Mouse (Mus musculus) embryonic facial prominence, embryonic 13.5 days (tissue): ENCODE results near the gene Ankfn1. TPM values are rescaled to one million over a fixed set of nuclear protein-coding genes. Genes with fewer than 3 reads are reported as not detected.

ENCODE experiments used
- ATAC-seq: fragments of 200-750 bp; cut with Nextera tagmentation; 2 replicates; pipeline ENCODE4 v1.8.0; 2017; ENCODE audit warnings: low read depth; ENCODE audit not compliant: insufficient number of reproducible peaks, insufficient read depth, low FRiP score, low TSS enrichment
- H3K27ac ChIP-seq: fragments of 300-500 bp; sonication (generic); 2 replicates; pipeline ENCODE4 v1.5.1; 2015; ENCODE audit warnings: moderate library complexity, mild to moderate bottlenecking, inconsistent platforms
- H3K27me3 ChIP-seq: fragments of 300-500 bp; sonication (generic); 2 replicates; pipeline ENCODE4 v1.6.1; 2015; ENCODE audit warnings: mild to moderate bottlenecking, inconsistent platforms
- H3K36me3 ChIP-seq: fragments of 300-500 bp; sonication (generic); 2 replicates; pipeline ENCODE4 v1.6.1; 2015; ENCODE audit warnings: mild to moderate bottlenecking, inconsistent platforms
- H3K4me1 ChIP-seq: fragments of 300-500 bp; sonication (generic); 2 replicates; pipeline ENCODE4 v1.6.1; 2015; ENCODE audit warnings: inconsistent platforms
- H3K4me2 ChIP-seq: fragments of 300-500 bp; sonication (generic); 2 replicates; pipeline ENCODE4 v1.6.1; 2015; ENCODE audit warnings: moderate library complexity, mild to moderate bottlenecking, inconsistent platforms
- H3K4me3 ChIP-seq: fragments of 300-500 bp; sonication (generic); 2 replicates; pipeline ENCODE4 v1.5.1; 2015; ENCODE audit warnings: mild to moderate bottlenecking, inconsistent platforms
- H3K9ac ChIP-seq: fragments of 300-500 bp; sonication (generic); 2 replicates; pipeline ENCODE4 v1.6.1; 2015; ENCODE audit warnings: mild to moderate bottlenecking, inconsistent platforms
- H3K9me3 ChIP-seq: fragments of 300-500 bp; sonication (generic); 2 replicates; pipeline ENCODE4 v1.6.1; 2016; ENCODE audit warnings: inconsistent platforms
- WGBS: fragments of 180-500 bp; shearing (Covaris S2); methylation state at CpG from one replicate; pipeline ENCODE4 v1.1.7; 2015; ENCODE audit warnings: mixed read lengths; 5-methylcytosine and 5-hydroxymethylcytosine counted together
- polyA plus RNA-seq: library from polyadenylated mRNA; unstranded; fragments of >200 nt; fragmentation: Nextera tagmentation; extraction: Ambion mirVana; gene quantifications from 2 replicates; pipeline ENCODE4 v1.2.1, GENCODE M21; 2015

Ankfn1 gene
- polyA plus RNA-seq, 1 experiment from 2014 or later = 0.34 TPM

DNA sequence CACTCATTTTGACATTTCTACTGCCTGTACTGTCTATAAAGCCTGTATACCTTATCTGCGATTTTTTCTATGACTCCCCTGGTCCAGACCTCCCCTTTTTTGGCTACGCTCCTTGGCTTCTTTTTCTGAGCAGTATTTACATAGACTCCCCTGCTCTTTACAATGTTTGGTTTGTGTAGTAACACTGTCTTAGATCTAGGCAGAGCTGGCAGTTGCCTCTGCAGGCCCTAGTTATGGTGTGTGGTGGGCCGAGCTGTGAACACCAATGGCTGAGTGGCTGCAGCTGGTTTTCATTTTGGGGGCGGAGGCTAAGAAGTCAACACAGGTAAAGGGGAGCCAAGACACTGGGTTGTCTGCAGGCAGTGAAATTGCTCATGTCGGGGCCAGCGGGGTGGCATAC, 368.7 kb downstream of the Ankfn1 start:
- H3K36me3 ChIP-seq = no peaks in the 10 kb centered on the region
- H3K9me3 ChIP-seq = no peaks in the 10 kb centered on the region
- no peak overlapping the region for H3K4me3 ChIP-seq
- ATAC-seq = peak; percentile 69
- H3K4me1 ChIP-seq = peaks cover 9% of the 10 kb centered on the region; the same call in 1 of the 2 replicates
- H3K27me3 ChIP-seq = no peaks in the 10 kb centered on the region
- 58% methylated on average over 6 of the region's 6 CpGs for WGBS
- no peak overlapping the region for H3K9ac ChIP-seq
- H3K27ac ChIP-seq = peak overlapping the region; percentile 22; the same call in 1 of the 2 replicates
- no peak overlapping the region for H3K4me2 ChIP-seq

DNA sequence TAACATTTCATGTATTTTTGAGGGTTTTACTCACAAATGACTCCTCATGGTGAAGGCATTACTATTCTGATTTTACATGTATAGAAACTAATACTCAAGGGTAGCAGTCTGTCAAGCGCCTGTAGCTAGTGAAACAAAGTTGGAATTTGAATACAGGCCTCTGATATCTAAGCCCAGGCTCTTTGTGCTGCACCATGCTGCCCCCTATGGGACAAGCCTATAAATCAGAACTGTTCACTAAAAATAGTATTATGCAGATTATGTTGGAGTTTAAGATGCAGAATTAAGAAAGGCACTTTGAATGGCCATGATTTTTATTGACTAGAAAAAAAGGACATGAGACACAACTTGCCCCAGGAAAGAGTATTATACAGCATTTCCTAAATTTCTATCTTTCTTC, 373.0 kb downstream of the Ankfn1 start:
- no peak overlapping the region for H3K4me2 ChIP-seq
- H3K36me3 ChIP-seq = no peaks in the 10 kb centered on the region
- H3K4me3 ChIP-seq = no peak overlapping the region
- no peaks in the 10 kb centered on the region for H3K27me3 ChIP-seq
- peaks cover 6% of the 10 kb centered on the region; the same call in 1 of the 2 replicates for H3K4me1 ChIP-seq
- H3K9ac ChIP-seq = no peak overlapping the region
- no peaks in the 10 kb centered on the region for H3K9me3 ChIP-seq
- no peak for ATAC-seq
- WGBS = 84% methylated on average over 1 of the region's 1 CpGs
- H3K27ac ChIP-seq = no peak overlapping the region

DNA sequence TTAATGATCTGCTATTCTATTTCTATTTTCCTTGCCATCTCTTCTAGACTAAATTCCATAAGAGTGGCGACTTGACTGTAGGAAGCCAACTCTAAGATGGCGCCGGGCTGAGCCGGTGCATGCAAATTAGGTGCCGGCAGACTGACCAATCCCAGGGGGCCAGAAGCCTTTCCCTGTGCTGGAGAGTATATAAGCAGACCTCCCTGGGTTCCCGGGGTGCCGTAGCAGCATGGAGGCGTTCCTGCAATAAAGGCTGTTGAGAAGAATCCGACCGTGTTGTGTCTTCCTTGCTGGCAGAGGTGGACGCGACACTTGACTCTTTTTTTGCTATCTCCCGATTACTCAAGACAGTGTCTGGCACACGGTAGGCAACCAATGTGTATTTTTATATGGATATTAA, 374.0 kb downstream of the Ankfn1 start:
- H3K4me3 ChIP-seq = no peak overlapping the region
- ATAC-seq = no peak
- WGBS = 93% methylated on average over 14 of the region's 14 CpGs
- H3K9me3 ChIP-seq = no peaks in the 10 kb centered on the region
- H3K4me1 ChIP-seq = no peaks in the 10 kb centered on the region
- H3K27ac ChIP-seq = no peak overlapping the region
- no peak overlapping the region for H3K4me2 ChIP-seq
- no peak overlapping the region for H3K9ac ChIP-seq
- no peaks in the 10 kb centered on the region for H3K36me3 ChIP-seq
- no peaks in the 10 kb centered on the region for H3K27me3 ChIP-seq

DNA sequence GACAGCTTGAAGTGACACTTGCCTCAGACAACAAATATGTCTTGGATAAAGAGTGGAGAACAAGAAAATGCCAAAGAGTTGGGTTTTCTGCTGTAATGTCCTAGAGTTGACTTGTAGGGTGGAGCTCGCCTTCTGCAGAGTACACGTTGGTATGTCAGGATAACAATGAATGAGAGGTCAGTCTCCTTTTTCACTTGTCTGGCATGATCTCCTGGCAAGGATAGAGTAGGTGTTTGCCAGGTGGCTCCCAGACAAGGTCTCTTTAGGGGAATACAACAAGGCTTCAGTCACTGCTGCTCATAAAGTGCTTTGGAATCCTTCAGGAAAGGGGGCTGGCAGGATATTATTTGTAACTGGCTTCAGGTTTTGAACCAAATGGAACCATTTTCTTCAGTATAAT, 388.6 kb downstream of the Ankfn1 start:
- Histone ChIP-seq H3K9me3 (no peaks in the 10 kb centered on the region), H3K4me3 (no peak overlapping the region), H3K36me3 (no peaks in the 10 kb centered on the region), H3K9ac (no peak overlapping the region), H3K27ac (no peak overlapping the region), H3K4me1 (0 out of 2 replicates have a peak, but pooled peaks cover under 1% of the 10 kb centered on the region), H3K4me2 (no peak overlapping the region), H3K27me3 (no peaks in the 10 kb centered on the region)
- WGBS = 81% methylated on average over 2 of the region's 2 CpGs
- ATAC-seq = no peak

DNA sequence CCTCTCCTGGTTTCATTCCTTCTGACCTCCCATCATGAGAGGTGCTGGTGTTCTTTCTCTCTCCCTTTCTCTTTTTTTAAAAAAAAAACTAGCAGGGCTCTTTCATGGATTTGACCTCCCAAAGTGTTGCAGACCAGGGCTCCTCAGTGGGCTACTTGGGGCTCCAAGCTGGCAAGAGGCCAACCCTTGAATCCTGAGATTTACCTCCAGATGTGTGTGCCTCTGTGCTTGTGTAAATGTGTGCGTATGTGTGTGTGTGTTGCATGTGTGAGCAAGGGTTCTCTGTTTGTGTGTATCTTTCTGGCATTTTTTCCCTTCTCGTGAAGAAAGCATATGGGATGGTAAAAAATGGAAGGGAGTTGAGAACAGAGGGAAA, 394.8 kb downstream of the Ankfn1 start:
- WGBS = 54% methylated on average over 2 of the region's 2 CpGs
- no peak overlapping the region for H3K9ac ChIP-seq
- ATAC-seq = no peak
- peak overlapping the region; percentile 78 for H3K27ac ChIP-seq
- H3K36me3 ChIP-seq = no peaks in the 10 kb centered on the region
- H3K4me1 ChIP-seq = peaks cover 22% of the 10 kb centered on the region
- no peak overlapping the region for H3K4me3 ChIP-seq
- H3K4me2 ChIP-seq = peak overlapping the region; percentile 24; the same call in 1 of the 2 replicates
- H3K9me3 ChIP-seq = no peaks in the 10 kb centered on the region
- H3K27me3 ChIP-seq = no peaks in the 10 kb centered on the region

DNA sequence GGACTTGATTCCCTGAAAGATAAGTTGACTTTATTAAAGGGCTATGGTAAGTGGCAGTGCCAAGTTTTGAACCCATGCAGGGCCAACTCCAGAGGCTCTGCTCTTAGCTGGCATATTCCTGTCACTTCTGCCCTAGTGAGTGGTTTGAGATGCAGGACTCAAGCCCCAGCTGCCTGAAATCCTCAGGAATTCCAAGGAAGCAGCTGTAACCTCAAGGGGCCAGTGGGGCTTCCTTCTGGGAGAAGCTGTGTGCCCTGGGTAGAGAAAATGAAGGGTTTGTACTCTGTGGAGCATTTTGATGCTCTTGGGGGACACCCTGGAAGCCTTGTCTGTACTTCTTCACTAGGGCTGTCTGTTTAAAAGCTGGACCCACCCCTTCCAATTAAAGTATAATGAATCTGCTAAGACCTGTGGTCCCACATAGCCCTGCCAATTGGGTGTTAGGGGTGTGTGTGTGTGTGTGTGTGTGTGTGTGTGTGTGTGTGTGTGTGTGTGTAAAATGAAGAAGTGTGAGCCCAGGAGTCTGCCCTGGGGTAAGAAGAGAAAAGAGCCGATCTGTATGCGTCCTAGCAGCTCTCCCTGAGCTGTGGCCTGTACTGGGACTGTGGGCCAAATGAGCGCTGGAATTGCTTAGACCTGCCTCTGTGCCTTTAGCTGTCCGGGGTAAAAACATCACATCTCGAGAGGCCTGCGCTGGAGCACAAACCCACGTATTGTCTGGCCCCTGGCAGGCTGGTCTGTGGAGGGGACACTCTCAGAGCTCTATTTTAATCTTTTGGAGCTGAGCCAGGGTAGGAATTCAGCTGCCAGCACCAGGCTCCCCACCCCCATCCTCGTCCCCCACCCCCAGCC, 395.4 kb downstream of the Ankfn1 start:
- H3K27ac ChIP-seq = peak overlapping the region; percentile 78
- WGBS = 7% methylated on average over 8 of the region's 8 CpGs
- H3K4me2 ChIP-seq = peak overlapping the region; percentile 24; the same call in 1 of the 2 replicates
- H3K27me3 ChIP-seq = no peaks in the 10 kb centered on the region
- no peaks in the 10 kb centered on the region for H3K9me3 ChIP-seq
- 0 out of 2 replicates have a peak overlapping the region, but pooled peaks have one; percentile 21 for H3K9ac ChIP-seq
- H3K4me3 ChIP-seq = no peak overlapping the region
- H3K36me3 ChIP-seq = no peaks in the 10 kb centered on the region
- ATAC-seq = no peak
- peaks cover 22% of the 10 kb centered on the region for H3K4me1 ChIP-seq

DNA sequence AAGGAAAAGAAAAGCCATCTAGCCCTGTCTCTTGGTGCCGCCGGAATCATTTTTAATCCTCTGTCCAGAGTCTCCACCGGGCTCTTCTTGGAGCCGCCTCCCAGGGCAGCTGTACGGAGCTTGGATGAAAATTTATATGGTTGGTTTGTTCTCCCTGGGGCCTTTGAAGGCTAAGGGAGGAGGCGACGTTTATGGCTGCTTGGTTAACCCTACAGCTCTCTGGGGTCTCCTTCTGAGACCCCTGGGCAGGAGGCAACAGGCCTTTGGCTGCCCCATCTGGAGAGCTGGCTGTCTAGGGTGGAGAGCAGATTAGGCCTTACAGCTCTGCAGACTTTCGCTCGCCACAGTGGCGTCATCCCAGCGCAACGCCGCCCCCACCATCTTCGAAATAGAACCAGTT, 406.5 kb downstream of the Ankfn1 start:
- H3K4me2 ChIP-seq = no peak overlapping the region
- no peaks in the 10 kb centered on the region for H3K36me3 ChIP-seq
- no peak overlapping the region for H3K4me3 ChIP-seq
- no peaks in the 10 kb centered on the region for H3K9me3 ChIP-seq
- ATAC-seq = no peak
- H3K27me3 ChIP-seq = no peaks in the 10 kb centered on the region
- H3K4me1 ChIP-seq = peaks cover 11% of the 10 kb centered on the region; the same call in 1 of the 2 replicates
- H3K9ac ChIP-seq = no peak overlapping the region
- no peak overlapping the region for H3K27ac ChIP-seq
- WGBS = 74% methylated on average over 14 of the region's 14 CpGs

DNA sequence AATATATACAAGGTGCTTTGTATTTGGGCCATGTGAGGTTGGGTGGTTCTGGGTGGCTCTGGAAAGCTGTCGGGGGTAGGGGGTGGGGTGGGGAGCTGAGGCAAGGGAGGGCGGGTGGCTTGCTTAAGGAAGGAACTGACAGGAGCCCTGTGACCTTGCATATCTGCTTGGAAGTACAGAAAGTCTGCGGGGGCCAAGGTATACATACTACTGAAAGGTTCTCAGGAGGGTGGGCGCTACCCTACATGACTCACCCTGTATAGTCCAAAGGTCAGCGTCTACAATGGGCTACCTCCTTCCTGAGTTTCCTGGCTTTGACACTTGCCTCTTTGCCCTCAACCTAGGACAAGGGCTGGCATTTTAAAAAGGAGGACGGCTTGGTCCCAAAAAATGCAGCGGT, 407.1 kb downstream of the Ankfn1 start:
- Histone ChIP-seq H3K9me3 (no peaks in the 10 kb centered on the region), H3K4me2 (no peak overlapping the region), H3K27me3 (no peaks in the 10 kb centered on the region), H3K4me3 (no peak overlapping the region), H3K36me3 (no peaks in the 10 kb centered on the region), H3K27ac (no peak overlapping the region), H3K4me1 (peaks cover 11% of the 10 kb centered on the region; the same call in 1 of the 2 replicates), H3K9ac (no peak overlapping the region)
- WGBS = 86% methylated on average over 7 of the region's 7 CpGs
- no peak for ATAC-seq

DNA sequence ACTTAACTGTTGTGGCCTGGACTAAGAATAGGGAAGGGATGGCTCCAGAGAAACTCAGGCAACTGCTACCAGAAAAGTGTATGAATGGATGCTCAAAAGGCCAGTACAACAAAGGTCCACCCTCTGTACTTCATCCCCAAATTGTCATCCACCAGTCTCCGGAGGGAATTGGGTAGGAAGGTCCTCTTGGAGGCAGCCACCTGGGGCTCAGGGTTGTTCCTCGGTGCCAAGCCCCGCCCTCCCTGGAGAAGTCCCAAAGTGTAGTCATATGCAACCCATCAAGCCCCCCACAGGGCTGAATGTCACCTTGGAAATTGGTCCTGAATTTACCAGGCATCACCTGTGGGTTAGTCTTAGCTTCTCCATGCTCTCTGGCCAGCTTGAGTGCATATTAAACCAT, 413.5 kb downstream of the Ankfn1 start:
- Histone ChIP-seq H3K27me3 (no peaks in the 10 kb centered on the region), H3K9me3 (no peaks in the 10 kb centered on the region), H3K36me3 (no peaks in the 10 kb centered on the region), H3K27ac (no peak overlapping the region), H3K4me3 (no peak overlapping the region), H3K4me1 (0 out of 2 replicates have a peak, but pooled peaks cover 4% of the 10 kb centered on the region), H3K9ac (no peak overlapping the region), H3K4me2 (no peak overlapping the region)
- 89% methylated on average over 3 of the region's 3 CpGs for WGBS
- ATAC-seq = no peak

DNA sequence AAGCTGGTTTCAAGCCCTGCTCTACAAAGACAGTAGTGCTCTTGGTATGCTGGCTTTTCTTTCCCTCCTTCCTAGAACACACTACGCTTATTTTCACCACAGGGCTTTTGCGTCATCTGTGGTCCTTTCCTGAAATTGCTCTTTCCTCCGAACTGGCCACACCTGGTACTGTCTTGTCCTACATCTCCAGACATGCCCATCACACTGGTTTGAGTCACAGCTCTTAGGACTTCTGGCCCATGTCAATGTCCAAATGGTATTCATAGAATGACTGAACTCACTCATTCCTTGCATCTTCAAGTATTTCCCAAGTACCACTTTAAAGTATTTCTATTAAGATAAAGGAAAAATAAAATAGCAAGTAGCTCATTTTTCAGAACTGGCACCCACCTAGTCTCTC, 416.6 kb downstream of the Ankfn1 start:
- Histone ChIP-seq H3K4me2 (no peak overlapping the region), H3K4me1 (peaks cover 9% of the 10 kb centered on the region), H3K9me3 (no peaks in the 10 kb centered on the region), H3K9ac (no peak overlapping the region), H3K27ac (no peak overlapping the region), H3K36me3 (no peaks in the 10 kb centered on the region), H3K4me3 (no peak overlapping the region), H3K27me3 (no peaks in the 10 kb centered on the region)
- 82% methylated on average over 3 of the region's 3 CpGs for WGBS
- no peak for ATAC-seq

DNA sequence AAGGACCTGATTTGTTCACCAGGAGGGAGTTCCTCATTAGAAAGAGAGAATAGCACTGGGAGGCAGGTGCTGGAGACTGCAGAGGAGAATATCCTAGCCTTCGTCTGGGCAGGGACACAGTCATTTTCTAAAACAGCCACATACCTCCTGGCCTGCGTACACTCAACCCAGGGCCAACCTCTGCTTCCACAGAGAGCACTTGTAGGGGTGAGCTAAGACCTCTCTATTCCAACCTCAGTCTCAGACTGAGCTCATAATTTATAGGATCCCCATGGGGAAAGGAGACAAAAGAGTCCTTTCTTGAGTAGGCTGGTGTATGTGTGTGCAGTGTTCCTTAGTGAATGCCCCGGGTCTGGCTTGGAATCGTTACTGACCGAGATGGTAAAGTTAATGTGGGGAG, 418.9 kb downstream of the Ankfn1 start:
- H3K4me3 ChIP-seq = no peak overlapping the region
- H3K4me1 ChIP-seq = peaks cover 9% of the 10 kb centered on the region
- ATAC-seq = no peak
- WGBS = 65% methylated on average over 5 of the region's 5 CpGs
- no peak overlapping the region for H3K27ac ChIP-seq
- no peak overlapping the region for H3K9ac ChIP-seq
- no peaks in the 10 kb centered on the region for H3K9me3 ChIP-seq
- no peak overlapping the region for H3K4me2 ChIP-seq
- no peaks in the 10 kb centered on the region for H3K36me3 ChIP-seq
- H3K27me3 ChIP-seq = no peaks in the 10 kb centered on the region

DNA sequence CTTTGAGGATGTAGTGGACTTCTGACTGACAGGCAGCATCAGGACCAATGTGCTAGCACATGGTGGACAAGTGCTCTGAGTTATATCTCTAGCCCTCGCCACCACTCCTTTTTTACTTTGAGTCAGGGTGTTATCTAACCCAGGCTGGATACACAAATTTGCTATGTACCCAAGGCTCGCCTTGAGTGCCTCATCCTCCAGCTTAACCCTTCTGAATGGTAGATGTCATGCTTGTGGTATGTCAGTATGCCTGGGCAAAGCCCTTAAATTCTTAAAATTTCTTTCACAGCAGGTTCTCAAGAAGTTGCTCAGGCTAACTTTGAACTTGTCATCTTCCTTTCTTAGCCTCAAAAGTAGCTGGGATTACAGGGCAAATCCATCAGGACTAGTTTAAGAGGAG, 421.0 kb downstream of the Ankfn1 start:
- H3K27me3 ChIP-seq = no peaks in the 10 kb centered on the region
- no peak overlapping the region for H3K4me3 ChIP-seq
- no peak overlapping the region for H3K27ac ChIP-seq
- H3K9ac ChIP-seq = no peak overlapping the region
- no peak for ATAC-seq
- WGBS = 63% methylated on average over 2 of the region's 2 CpGs
- H3K36me3 ChIP-seq = no peaks in the 10 kb centered on the region
- peaks cover 9% of the 10 kb centered on the region for H3K4me1 ChIP-seq
- no peaks in the 10 kb centered on the region for H3K9me3 ChIP-seq
- H3K4me2 ChIP-seq = no peak overlapping the region
